Mouse (Mus musculus) myocyte (in vitro differentiated cells): ENCODE results near the gene Olfr593. TPM values are rescaled to one million over a fixed set of nuclear protein-coding genes. Genes with fewer than 3 reads are reported as not detected.

ENCODE experiments used
- polyA plus RNA-seq: library from polyadenylated mRNA; unstranded; fragments of >200 nt; fragmentation: generic; extraction: Trizol; gene quantifications from one replicate; pipeline ENCODE4 v1.2.1, GENCODE M21; 2012; ENCODE audit warnings: missing spikeins

Gene Olfr593
- polyA plus RNA-seq, 1 experiment, result not detected

Other genes starting within 250 kb of the Olfr593 start
- not detected for gene Olfr576, start 249.2 kb upstream of the Olfr593 start, polyA plus RNA-seq
- not detected for gene Olfr577, start 235.9 kb upstream of the Olfr593 start, polyA plus RNA-seq
- not detected for gene Olfr578, start 222.5 kb upstream of the Olfr593 start, polyA plus RNA-seq
- gene Olfr582, start 173.8 kb upstream of the Olfr593 start, polyA plus RNA-seq, result not detected
- not detected for gene Olfr583, start 160.6 kb upstream of the Olfr593 start, polyA plus RNA-seq
- gene Olfr584, start 130.0 kb upstream of the Olfr593 start, polyA plus RNA-seq, result not detected
- gene Olfr585, start 114.1 kb upstream of the Olfr593 start, polyA plus RNA-seq, result not detected
- not detected for gene Olfr586, start 86.2 kb upstream of the Olfr593 start, polyA plus RNA-seq
- not detected for gene Olfr588-ps1, start 71.0 kb upstream of the Olfr593 start, polyA plus RNA-seq
- gene Olfr589, start 55.5 kb upstream of the Olfr593 start, polyA plus RNA-seq, result not detected
- gene Olfr591, start 33.5 kb upstream of the Olfr593 start, polyA plus RNA-seq, result not detected
- gene Olfr592, start 27.1 kb upstream of the Olfr593 start, polyA plus RNA-seq, result not detected
- not detected for gene Olfr594, start 5.1 kb downstream of the Olfr593 start, polyA plus RNA-seq
- gene Usp17ld, start 40.6 kb downstream of the Olfr593 start, polyA plus RNA-seq, result 0.05 TPM
- gene Olfr596, start 93.8 kb downstream of the Olfr593 start, polyA plus RNA-seq, result not detected
- not detected for gene Olfr597, start 104.5 kb downstream of the Olfr593 start, polyA plus RNA-seq
- not detected for gene Olfr598, start 111.7 kb downstream of the Olfr593 start, polyA plus RNA-seq
- gene Olfr599, start 124.1 kb downstream of the Olfr593 start, polyA plus RNA-seq, result not detected
- gene Olfr600, start 137.8 kb downstream of the Olfr593 start, polyA plus RNA-seq, result not detected
- not detected for gene Olfr601, start 150.8 kb downstream of the Olfr593 start, polyA plus RNA-seq
- not detected for gene Olfr603, start 174.3 kb downstream of the Olfr593 start, polyA plus RNA-seq
- not detected for gene Usp17lc, start 203.2 kb downstream of the Olfr593 start, polyA plus RNA-seq
- gene Olfr605, start 233.6 kb downstream of the Olfr593 start, polyA plus RNA-seq, result not detected
- not detected for gene Olfr606, start 237.2 kb downstream of the Olfr593 start, polyA plus RNA-seq